Mouse (Mus musculus): ENCODE data around the gene Best2.
A peak's percentile ranks its signal among the peaks of the same experiment; 100 is the strongest.

Gene Best2

GRCm38 (mm10) chr8:85023846-85024245 is 9.5 kb upstream of the Best2 start:
- DNase-seq (ENCODE audit: low read depth, low spot score), result no peak

- no peak for DNase-seq (ENCODE audit: low read depth, low spot score)
These were observed 7.3 kb upstream of the Best2 start for GRCm38 (mm10) chr8:85021514-85022055.

- no peak for DNase-seq (ENCODE audit: low read depth, low spot score)
These were observed 2.9 kb upstream of the Best2 start for GRCm38 (mm10) chr8:85017209-85017608.

GRCm38 (mm10) chr8:85016724-85017123 is 2.4 kb upstream of the Best2 start:
- DNase-seq (ENCODE audit: low read depth, low spot score), result no peak

GRCm38 (mm10) chr8:85013230-85013840 is 996 bp downstream of the Best2 start:
- DNase-seq (ENCODE audit: low read depth, low spot score), result no peak

- DNase-seq (ENCODE audit: low read depth, low spot score), result no peak
These were observed 3.1 kb downstream of the Best2 start for GRCm38 (mm10) chr8:85011242-85011641.

GRCm38 (mm10) chr8:85007686-85008085 is 6.6 kb downstream of the Best2 start:
- no peak for DNase-seq (ENCODE audit: low read depth, low spot score)

GRCm38 (mm10) chr8:84997649-84998295 is 16.6 kb downstream of the Best2 start:
- DNase-seq (ENCODE audit: low read depth, low spot score), result no peak

GRCm38 (mm10) chr8:84996978-84997377 is 17.4 kb downstream of the Best2 start:
- DNase-seq (ENCODE audit: low read depth, low spot score), result no peak

GRCm38 (mm10) chr8:84995680-84996079 is 18.7 kb downstream of the Best2 start:
- no peak for DNase-seq (ENCODE audit: low read depth, low spot score)

- no peak for DNase-seq (ENCODE audit: low read depth, low spot score)
These were observed 20.0 kb downstream of the Best2 start for GRCm38 (mm10) chr8:84994375-84994774.

GRCm38 (mm10) chr8:84990836-84991235 is 23.5 kb downstream of the Best2 start:
- no peak for DNase-seq (ENCODE audit: low read depth, low spot score)

GRCm38 (mm10) chr8:84990349-84990748 is 24.0 kb downstream of the Best2 start, which contains the start of gene Hook2:
Gene Hook2 (plus strand): TSS chr8:84990603.
- peak; percentile 95 for DNase-seq (ENCODE audit: low read depth, low spot score)

GRCm38 (mm10) chr8:84989810-84990209 is 24.5 kb downstream of the Best2 start:
- no peak for DNase-seq (ENCODE audit: low read depth, low spot score)

- DNase-seq (ENCODE audit: low read depth, low spot score), result no peak
These were observed 25.0 kb downstream of the Best2 start for GRCm38 (mm10) chr8:84989311-84989731.

GRCm38 (mm10) chr8:84987903-84988302 is 26.4 kb downstream of the Best2 start:
- no peak for DNase-seq (ENCODE audit: low read depth, low spot score)

GRCm38 (mm10) chr8:84987388-84987787 is 26.9 kb downstream of the Best2 start:
- DNase-seq (ENCODE audit: low read depth, low spot score), result no peak

GRCm38 (mm10) chr8:84986379-84986945 is 27.9 kb downstream of the Best2 start:
- DNase-seq (ENCODE audit: low read depth, low spot score), result no peak

GRCm38 (mm10) chr8:84985684-84986378 is 28.5 kb downstream of the Best2 start:
- DNase-seq (ENCODE audit: low read depth, low spot score), result no peak

- no peak for DNase-seq (ENCODE audit: low read depth, low spot score)
These were observed 29.2 kb downstream of the Best2 start for GRCm38 (mm10) chr8:84985049-84985683.

GRCm38 (mm10) chr8:84984294-84985048 is 29.9 kb downstream of the Best2 start:
- DNase-seq (ENCODE audit: low read depth, low spot score), result no peak

All from retina, adult 2 months (tissue).